Mouse (Mus musculus) cortical plate, adult 2 months (tissue): ENCODE results near the gene Dis3l2.

Experiments used
- CTCF ChIP-seq: fragments of 200-500 bp; IDR thresholded peaks from 2 replicates; pipeline ENCODE4 v1.5.1; 2011; ENCODE audit warnings: mild to moderate bottlenecking, control low read depth, low read length; ENCODE audit not compliant: insufficient read depth; ENCODE audit errors: extremely low read depth
- POLR2A ChIP-seq: fragments of 200-500 bp; IDR thresholded peaks from 2 replicates; pipeline ENCODE4 v1.6.1; 2011; ENCODE audit warnings: mild to moderate bottlenecking, low read length, control low read depth; ENCODE audit not compliant: insufficient read depth; ENCODE audit errors: extremely low read depth

DNA sequence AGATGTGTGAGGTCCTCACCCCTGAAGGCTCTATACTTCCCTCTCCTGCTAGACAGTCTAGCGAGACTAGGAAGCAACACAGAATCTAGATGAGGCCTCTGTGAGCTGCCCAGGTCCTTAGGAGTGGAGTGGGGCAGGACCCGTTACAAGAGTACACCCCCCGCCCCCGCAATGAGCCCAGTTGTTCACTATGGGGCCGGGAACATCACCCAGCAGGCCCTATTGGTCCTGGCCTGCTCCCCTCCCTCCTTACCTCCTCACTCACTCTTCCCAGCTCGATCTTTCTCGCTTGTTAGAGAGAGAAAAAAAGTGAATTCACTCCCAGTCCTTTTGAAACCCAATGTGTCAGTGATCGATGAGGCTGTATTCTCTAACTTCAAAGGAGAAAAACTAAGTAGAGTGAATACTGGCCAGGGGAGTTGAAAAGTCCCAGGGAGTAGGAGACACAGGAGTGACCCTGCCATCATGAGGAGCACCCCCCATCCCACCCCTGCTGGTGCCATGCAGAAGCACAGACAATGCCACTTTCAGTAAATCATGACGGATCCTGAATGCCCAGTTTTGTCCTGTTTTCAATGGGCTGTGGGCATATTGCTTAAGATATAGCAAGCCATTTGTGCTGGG is 299.0 kb downstream of the Dis3l2 start:
- TF ChIP-seq POLR2A (no peak), CTCF (no peak)
